Mouse (Mus musculus) right cerebral cortex, postnatal 4 days (tissue): Measurements from ENCODE around the gene Acss2.

Experiments used
- DNase-seq: peaks from one replicate; pipeline ENCODE4 v3.0.0-alpha.2; 2022

Gene Acss2

GRCm38 (mm10) chr2:155517455-155518423, at the start of gene Acss2, which contains the start of gene Ggt7:
Acss2 (plus strand) TSS chr2:155517948.
Ggt7 (minus strand) TSS chr2:155518237.
- DNase-seq: peak; percentile 92

- peak; percentile 53 for DNase-seq
Observed at GRCm38 (mm10) chr2:155472671-155473569, 44.8 kb upstream of the Acss2 start.

DNA sequence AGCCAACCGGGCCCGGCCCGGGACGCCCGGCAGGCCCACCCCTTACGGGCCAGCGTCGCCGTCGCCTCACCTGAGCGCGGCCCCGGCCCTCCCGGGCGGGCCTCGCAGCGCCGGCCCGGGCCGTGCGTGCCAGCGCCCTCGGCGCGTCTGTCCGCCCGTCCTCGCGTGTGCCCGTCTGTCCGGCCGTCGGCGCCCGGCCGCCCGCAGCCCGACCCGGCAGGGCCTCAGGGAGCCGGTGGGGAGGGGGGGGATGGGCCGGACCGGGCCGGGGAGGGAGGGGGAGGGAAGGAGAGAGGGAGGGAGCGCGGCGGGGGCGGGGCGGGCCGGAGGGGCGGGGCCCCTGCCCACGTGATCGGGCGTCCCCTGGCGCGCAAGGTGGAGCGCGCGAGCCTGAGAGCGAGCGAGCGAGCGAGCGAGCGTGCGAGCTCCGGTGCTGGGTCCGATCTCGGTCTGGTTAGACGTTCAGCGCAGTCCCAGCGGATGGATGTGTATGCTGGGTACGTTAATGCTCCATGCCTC, 44.1 kb upstream of the Acss2 start, which contains the start of gene Ncoa6:
Gene Ncoa6 (minus strand): TSS at position 325 of the 519 bp plus-strand sequence.
- peak; percentile 86 for DNase-seq

DNA sequence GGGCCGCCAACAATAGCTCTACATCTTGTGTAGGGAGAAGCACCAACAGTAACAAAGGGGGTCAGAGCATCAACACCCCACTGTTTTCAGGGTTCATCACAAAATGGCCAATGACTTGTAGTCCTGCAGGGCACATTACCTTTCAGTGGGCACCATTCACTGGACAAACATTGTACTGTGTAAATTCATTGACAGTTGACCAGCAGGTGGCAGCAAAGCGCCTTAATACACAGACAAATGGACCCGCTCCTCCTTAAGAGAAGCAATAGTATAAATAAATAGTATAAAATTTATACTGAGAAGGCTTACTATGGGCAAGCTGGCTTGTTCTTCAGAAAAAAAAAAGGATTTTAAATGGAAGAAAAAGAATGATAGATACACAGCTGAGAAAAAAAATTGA, 35.7 kb upstream of the Acss2 start:
- peak; percentile 73 for DNase-seq

DNA sequence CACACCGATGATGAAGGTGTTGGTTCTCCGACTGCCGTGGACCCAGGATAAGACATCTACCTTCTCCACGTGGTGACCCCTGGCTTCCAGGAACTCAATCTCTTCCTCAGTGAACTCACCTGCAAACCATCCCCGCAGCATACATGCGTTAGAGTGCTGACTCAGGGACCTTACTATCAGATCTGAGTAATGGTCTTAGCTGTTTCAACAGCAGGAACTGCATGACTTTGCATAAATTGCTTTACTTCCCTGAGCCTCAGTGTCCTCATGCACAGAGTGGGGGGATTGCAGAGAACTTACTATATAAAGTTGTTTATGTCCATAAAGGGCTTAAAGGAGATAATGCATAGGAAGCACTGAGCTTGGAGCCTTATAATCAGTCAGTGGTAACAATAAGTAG, 26.8 kb upstream of the Acss2 start:
- no peak for DNase-seq

GRCm38 (mm10) chr2:155502596-155502995, 15.2 kb upstream of the Acss2 start:
- DNase-seq: no peak

GRCm38 (mm10) chr2:155504440-155505355, 13.1 kb upstream of the Acss2 start:
- no peak for DNase-seq

DNA sequence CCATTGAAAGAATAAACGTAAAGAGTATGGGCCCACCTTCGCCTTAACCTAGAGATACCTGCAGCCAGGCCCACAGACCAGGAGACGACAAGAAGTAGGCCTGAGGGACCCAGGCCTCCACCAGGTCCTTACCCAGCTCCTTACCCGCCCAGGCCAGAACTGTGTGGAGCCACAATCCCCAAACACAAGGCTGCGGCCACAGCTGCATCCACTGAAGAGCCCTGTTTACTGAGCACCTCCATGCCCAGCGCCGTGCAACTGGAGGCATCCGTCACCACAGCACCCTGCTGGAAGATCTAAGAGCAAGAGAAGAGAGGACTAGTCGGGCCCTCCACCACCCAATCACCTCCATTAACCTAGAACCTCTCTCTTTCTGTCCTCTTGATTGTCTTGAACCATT, 11.9 kb upstream of the Acss2 start:
- DNase-seq: no peak

DNA sequence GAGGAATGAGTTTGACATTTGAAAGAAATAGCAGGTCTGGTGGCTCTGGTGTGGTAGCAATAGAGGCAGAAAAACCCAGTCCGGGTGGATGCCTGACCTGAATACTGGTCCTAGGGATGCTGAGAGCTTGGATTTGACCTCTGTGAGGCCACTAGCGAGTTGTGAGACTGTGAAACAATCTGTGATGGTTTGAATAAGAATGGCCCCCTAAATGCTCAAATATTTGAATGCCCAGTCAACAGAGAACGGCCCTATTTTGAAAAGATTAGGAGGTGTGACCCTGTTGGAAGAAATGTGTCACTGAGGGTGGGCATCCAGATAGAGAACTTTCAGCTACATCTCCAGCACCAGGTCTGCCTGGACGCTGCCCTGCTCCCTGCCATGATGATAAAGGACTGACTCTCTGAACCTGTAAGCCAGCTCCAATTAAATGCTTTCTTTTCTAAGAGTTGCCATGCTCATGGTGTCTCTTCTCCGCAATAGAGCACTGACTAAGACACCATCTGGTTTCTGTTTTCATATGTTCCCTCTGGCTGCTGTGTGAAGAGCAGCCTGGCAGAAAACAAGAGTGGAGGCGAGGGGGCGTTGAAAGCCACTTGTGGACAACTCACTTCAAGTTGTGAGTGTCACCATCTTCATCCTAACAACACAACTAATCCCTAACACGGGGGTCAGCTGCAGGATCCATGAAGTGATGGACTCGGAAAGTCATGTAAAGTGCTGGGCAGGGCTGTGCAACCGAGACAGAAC, 9.9 kb upstream of the Acss2 start:
- no peak for DNase-seq

GRCm38 (mm10) chr2:155512479-155512878, 5.3 kb upstream of the Acss2 start:
- no peak for DNase-seq

- DNase-seq: no peak
Observed at GRCm38 (mm10) chr2:155513543-155513942, 4.2 kb upstream of the Acss2 start.

DNA sequence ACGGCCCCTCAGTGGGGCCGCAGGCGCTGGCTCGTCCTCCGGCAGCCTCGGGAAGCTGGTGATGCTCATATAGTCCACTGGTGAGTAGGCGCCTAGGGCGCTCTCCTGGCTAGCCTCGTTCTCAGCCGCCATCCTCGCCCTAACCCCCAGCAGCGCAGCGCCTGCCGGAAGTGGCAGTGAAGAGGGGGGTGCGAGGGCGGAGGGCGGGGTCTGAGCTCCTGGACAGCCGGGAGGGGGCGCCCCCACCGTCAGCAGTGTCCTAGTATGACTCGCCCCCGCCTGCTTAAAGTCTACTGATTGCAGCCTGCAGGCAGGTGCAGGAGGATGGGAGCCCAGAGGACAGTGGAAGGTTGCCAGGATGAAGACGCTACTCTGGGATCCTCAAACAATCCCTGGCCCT, 3.1 kb upstream of the Acss2 start:
- DNase-seq: peak; percentile 86

DNA sequence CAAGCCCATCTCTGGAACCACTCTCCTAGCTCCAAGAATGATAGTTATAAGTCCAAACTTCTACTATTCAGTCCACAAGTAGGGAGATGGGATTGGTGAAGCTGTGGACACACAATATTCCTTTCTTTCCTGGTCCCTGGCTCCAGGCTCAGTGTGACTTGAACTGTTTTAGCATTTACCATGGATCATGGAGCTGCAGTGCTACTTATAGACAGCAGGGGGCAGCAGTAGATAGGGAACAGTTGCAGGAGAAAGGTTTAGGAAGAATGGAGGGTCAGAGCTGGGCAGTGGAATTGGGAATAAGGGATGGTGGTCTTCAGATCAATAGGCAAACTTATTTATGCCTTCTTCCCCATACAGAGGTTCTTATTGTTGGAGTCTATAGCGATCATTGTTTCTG, 1.8 kb upstream of the Acss2 start:
- peak; percentile 65 for DNase-seq

DNA sequence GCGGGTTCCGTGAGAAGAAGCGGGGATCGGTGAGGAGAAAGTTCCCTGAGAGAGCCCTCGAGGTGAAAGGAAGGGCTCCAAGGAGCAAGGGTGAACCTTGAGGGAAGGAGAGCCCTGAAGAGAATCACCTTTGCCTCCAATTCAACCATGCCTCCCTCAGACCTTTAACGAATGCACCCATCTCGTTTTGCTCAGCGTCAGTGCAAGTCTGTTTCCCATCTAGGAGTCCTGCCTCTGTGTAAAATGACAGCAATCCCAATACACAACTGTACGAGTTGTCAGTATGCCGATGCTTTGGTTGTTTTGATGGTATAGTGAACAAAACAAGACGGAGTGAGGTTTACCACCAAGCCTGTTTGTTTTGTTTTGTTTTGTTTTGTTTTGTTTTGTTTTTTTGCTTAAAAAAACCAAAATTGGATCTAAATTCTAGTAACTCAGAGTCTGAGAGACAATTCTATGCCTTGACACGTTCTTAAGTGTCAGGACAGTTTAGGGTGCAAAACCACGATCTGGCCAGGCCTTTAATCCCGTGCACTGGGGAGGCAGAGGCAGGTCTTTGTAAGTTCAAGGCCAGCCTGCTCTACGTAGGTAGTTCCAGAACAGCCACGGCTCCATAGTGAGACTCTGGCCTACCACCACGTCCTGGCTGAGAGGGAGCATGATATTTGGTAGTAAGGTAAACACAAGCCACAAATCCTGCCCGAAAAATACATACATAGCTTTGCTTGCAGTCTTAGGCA, 953 bp downstream of the Acss2 start:
- no peak for DNase-seq

- no peak for DNase-seq
Observed at GRCm38 (mm10) chr2:155523706-155524105, 6.0 kb downstream of the Acss2 start.

- DNase-seq: no peak
Observed at GRCm38 (mm10) chr2:155524378-155524777, 6.6 kb downstream of the Acss2 start.

DNA sequence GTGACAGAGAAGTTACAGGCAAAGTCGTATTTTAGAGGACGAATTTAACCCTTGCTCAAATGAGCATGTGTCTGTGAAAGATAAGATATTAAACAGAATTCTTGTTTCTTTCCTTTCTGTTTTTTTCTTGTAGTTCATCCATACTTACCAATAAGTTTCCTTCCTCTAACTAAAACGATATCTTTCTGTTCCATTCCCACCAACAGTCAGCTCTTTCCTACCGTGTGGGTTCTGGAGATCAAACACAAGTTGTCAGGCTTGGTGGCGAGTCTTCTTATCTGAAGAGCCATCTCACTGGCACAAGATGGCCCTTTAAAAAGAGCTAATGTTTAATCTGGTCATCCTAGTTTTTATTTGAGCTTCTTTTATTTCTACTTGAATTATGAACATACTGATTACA, 9.6 kb downstream of the Acss2 start:
- DNase-seq: no peak

- no peak for DNase-seq
Observed at GRCm38 (mm10) chr2:155536292-155536691, 18.5 kb downstream of the Acss2 start.

DNA sequence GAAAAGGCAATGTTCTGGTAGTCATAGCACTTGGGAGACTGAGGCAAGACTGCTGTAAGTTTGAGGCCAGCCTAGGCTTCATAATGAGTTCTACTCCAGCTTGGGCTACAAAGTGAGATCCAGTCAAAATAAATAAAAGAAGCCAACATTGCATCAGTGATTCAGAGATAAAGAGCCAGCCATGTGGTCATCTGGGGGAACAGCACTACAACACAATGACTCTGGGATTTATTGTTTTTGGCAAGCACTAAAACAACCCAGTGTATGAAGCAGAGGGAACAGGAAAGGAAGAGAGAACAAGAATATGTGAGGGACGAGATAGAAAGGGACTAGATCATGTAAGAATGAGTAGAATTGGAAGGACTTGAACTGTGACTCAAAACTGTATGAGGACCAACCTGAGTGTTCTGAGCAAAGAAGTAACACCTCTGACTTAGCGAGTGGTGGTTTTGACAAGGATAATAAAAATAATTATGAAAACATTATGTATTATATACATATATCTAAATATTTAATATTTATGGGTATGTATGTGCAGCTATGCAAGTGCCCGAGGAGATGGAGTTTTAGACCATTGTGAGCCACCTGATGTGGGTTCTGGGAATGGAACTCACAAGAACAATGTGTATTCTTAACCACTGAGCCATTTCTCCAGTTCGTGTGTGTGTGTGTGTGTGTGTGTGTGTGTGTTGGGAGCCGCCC, 20.2 kb downstream of the Acss2 start:
- DNase-seq: no peak
